Comparison of ENCODE assay signal across 28 mouse cellular contexts in genomic region chr14:121060484-121060883, GRCm38 (mm10).
"Had no signal": no experiment of that assay in that cellular context is flagged by ENCODE, and none has a peak within 500 bp of the region (broad histone marks: within the 10 kb centered on the region; RNA-seq: fewer than 3 reads in every experiment).

No protein-coding gene starts in this region.

- H3K9ac ChIP-seq: heart, embryonic 12.5 days; hindbrain, embryonic 12.5 days; hindbrain, embryonic 14.5 days; intestine, embryonic 15.5 days; kidney, embryonic 15.5 days; limb, embryonic 13.5 days; limb, embryonic 15.5 days; liver, embryonic 12.5 days; liver, embryonic 14.5 days had no signal

- H3K9me3 ChIP-seq: heart, embryonic 10.5 days; heart, embryonic 12.5 days; hindbrain, embryonic 10.5 days; hindbrain, embryonic 12.5 days; intestine, embryonic 15.5 days; kidney, embryonic 15.5 days; limb, embryonic 13.5 days; limb, embryonic 15.5 days; liver, embryonic 12.5 days had no signal

- H3K27me3 ChIP-seq: heart, embryonic 12.5 days; hindbrain, embryonic 12.5 days; intestine, embryonic 15.5 days; kidney, embryonic 15.5 days; limb, embryonic 13.5 days; limb, embryonic 15.5 days; liver, embryonic 12.5 days had no signal

- DNase-seq: gastrocnemius, adult 2 months; gastrocnemius, postnatal 10 days; gastrocnemius, postnatal 25 days; heart, adult 18-20 months; heart, postnatal 10 days; heart, postnatal 4 days; kidney, adult 18-20 months; kidney, adult 9 months; kidney, postnatal 14 days; kidney, postnatal 36 days; left cerebral cortex, postnatal 4 days had no signal

- H3K36me3 ChIP-seq: intestine, embryonic 15.5 days; liver, embryonic 12.5 days had no signal

- H3K4me2 ChIP-seq: heart, embryonic 12.5 days; hindbrain, embryonic 12.5 days; hindbrain, embryonic 14.5 days; intestine, embryonic 15.5 days; kidney, embryonic 15.5 days; limb, embryonic 13.5 days; limb, embryonic 15.5 days; liver, embryonic 12.5 days had no signal

- ATAC-seq: hindbrain, embryonic 16.5 days; inflammation-experienced regulatory T-cells, adult 6 months; intestine, embryonic 15.5 days; intestine, postnatal 0 days; liver, embryonic 12.5 days had no signal

- H3K27ac ChIP-seq: gastrocnemius, adult 2 months; hindbrain, embryonic 10.5 days; hindbrain, embryonic 12.5 days; hindbrain, embryonic 14.5 days; intestine, embryonic 15.5 days; kidney, embryonic 15.5 days; kidney, postnatal 0 days; layer of hippocampus, adult 2 months; left cerebral cortex, adult 2 months; limb, embryonic 13.5 days; limb, embryonic 15.5 days; liver, embryonic 12.5 days; liver, embryonic 14.5 days had no signal

- H3K4me3 ChIP-seq: gastrocnemius, adult 2 months; heart, embryonic 10.5 days; heart, embryonic 12.5 days; hindbrain, embryonic 10.5 days; hindbrain, embryonic 12.5 days; intestine, embryonic 15.5 days; kidney, embryonic 15.5 days; layer of hippocampus, adult 2 months; left cerebral cortex, adult 2 months; limb, embryonic 13.5 days; limb, embryonic 15.5 days; liver, embryonic 12.5 days had no signal
